Mouse (Mus musculus): Measurements from ENCODE around the gene Cmtm7. TPM values are rescaled to one million over a fixed set of nuclear protein-coding genes. Genes with fewer than 3 reads are reported as not detected.

The Cmtm7 gene
- polyA plus RNA-seq (2014; fragmentation: Nextera tagmentation; extraction: Ambion mirVana), result 4.9 and 14.4 TPM in 2 replicates

DNA sequence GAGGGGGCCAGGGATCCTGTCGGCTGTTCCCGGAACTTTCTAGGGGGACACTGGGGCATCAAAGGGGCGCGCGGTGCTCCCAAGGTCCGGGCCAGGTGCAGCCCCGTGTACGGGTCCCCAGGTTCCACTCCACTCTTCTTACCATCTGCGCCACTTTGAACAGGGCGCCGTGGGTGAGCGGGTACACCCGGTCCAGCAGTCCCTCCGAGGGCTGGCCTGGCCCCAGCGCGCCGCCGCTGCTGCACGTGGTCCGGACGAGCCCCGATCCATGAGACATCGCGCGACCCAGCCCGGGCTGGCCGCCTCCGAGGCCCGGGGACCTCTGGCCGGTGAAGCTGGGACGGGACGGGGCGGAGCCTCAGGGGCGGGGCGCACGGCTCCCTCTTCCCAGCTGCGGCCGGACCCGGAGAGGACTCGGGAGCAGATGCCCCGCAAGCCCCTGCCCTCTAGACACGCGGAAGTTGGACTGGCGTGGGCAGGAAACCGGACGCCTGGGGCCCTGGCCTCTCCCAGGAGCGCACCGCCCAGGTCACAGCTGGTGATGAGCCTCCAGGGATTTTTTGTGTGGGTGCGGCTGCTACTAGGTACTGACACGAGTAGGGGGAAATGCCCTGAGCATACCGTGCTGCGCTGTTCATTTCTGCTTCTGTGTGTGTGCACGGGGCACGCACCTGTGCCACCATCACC, at the start of gene Cmtm7:
Cmtm7 (minus strand) TSS at position 331 of the 687 bp plus-strand sequence.
- Histone ChIP-seq H3K27me3 (ENCODE audit: control insufficient read depth, insufficient read depth, low read length) (peaks cover 4% of the 10 kb centered on the region; the same call in 1 of the 2 replicates), H3K27ac (replicated peaks; ENCODE audit: low read depth, low read length) (0 out of 2 replicates have a peak within 1 kb of the TSS, but pooled peaks have one; percentile 45), H3K4me3 (replicated peaks; ENCODE audit: low read depth, low read length) (peak within 1 kb of the TSS; percentile 44), H3K9me3 (ENCODE audit: control insufficient read depth, low read length) (no peaks in the 10 kb centered on the region), H3K9ac (replicated peaks; ENCODE audit: low read length) (peak within 1 kb of the TSS; percentile 59), H3K36me3 (ENCODE audit: control insufficient read depth, insufficient read depth, low read length) (no peaks in the 10 kb centered on the region), H3K4me1 (ENCODE audit: control insufficient read depth, insufficient read depth, low read length) (peaks cover 18% of the 10 kb centered on the region), H3K4me2 (ENCODE audit: low read length) (peak within 1 kb of the TSS; percentile 95)
- ATAC-seq (ENCODE audit: low FRiP score, low TSS enrichment) (peak; percentile 84), DNase-seq (peak; percentile 65)
- WGBS, result under 1% methylated on average over 54 of the region's 54 CpGs

DNA sequence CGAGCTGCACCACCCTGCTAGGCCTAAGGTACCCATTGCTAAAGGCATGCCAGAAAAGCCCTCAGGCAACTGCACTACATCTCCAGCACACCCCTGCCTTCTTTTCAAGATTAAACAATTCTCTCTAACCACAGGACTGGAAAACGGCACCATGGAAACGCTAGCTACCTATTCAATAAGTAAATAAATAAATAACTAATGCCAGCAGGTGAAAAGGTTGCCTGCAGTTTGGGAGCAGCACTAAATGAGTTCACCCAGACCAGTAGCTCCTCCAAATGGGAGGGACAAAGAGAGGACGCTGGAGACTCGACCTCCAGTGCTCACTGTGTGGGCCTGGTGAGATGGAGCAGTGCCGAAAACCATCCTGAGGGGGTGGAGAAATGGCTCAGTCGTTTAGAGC, 48.7 kb upstream of the Cmtm7 start:
- Histone ChIP-seq H3K4me2 (ENCODE audit: low read length) (no peak overlapping the region), H3K27me3 (ENCODE audit: control insufficient read depth, insufficient read depth, low read length) (no peaks in the 10 kb centered on the region), H3K9ac (replicated peaks; ENCODE audit: low read length) (no peak overlapping the region), H3K36me3 (ENCODE audit: control insufficient read depth, insufficient read depth, low read length) (no peaks in the 10 kb centered on the region), H3K4me1 (ENCODE audit: control insufficient read depth, insufficient read depth, low read length) (no peaks in the 10 kb centered on the region), H3K4me3 (replicated peaks; ENCODE audit: low read depth, low read length) (no peak overlapping the region), H3K9me3 (ENCODE audit: control insufficient read depth, low read length) (no peaks in the 10 kb centered on the region), H3K27ac (replicated peaks; ENCODE audit: low read depth, low read length) (no peak overlapping the region)
- DNase-seq, result peak; percentile 26
- ATAC-seq (ENCODE audit: low FRiP score, low TSS enrichment), result no peak
- 45% methylated on average over 7 of the region's 7 CpGs for WGBS

DNA sequence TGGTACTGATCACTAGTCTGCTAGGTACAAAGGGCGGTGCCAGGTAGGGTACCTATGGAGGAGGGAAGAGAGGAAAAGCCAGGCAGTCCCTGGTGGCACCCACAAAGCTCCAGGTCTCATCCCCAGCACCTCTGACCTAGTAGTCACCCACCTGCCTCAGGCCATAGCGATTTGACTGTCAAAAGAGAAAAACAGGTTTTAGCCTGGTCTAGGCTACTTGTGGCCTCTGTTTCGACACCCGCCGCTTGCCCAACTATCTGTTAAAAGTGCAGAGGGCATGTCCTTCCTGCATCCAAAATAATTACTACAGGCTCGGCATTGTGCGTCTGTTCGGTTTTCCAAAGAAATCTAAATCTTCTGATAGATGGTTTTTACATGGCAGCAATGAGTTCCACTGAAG, 48.0 kb upstream of the Cmtm7 start:
- ATAC-seq (ENCODE audit: low FRiP score, low TSS enrichment), result no peak
- WGBS, result 88% methylated on average over 8 of the region's 8 CpGs

DNA sequence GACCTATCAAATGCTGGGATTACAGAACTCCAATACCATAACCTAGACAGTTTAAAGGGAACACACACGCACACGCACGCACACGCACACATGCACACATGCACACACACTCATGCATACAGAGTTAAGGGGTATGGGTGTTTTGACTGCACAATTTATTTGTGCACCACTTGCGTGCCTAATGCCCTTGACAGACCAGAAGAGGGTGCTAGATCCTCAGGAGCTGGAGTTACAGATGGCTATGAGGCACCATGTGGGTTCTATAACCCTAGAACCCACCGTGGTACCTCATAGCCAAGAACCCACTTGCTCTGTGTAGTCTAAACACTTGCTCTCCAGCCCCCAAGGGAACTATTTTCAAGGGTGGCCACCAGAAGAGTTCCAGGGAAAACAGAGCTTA, 46.7 kb upstream of the Cmtm7 start:
- H3K4me3 ChIP-seq (replicated peaks; ENCODE audit: low read depth, low read length), result no peak overlapping the region
- no peaks in the 10 kb centered on the region for H3K9me3 ChIP-seq (ENCODE audit: control insufficient read depth, low read length)
- H3K4me1 ChIP-seq (ENCODE audit: control insufficient read depth, insufficient read depth, low read length), result no peaks in the 10 kb centered on the region
- no peaks in the 10 kb centered on the region for H3K36me3 ChIP-seq (ENCODE audit: control insufficient read depth, insufficient read depth, low read length)
- ATAC-seq (ENCODE audit: low FRiP score, low TSS enrichment) (no peak), DNase-seq (no peak)
- WGBS, result 94% methylated on average over 6 of the region's 6 CpGs
- H3K27me3 ChIP-seq (ENCODE audit: control insufficient read depth, insufficient read depth, low read length), result no peaks in the 10 kb centered on the region
- no peak overlapping the region for H3K27ac ChIP-seq (replicated peaks; ENCODE audit: low read depth, low read length)
- H3K9ac ChIP-seq (replicated peaks; ENCODE audit: low read length), result no peak overlapping the region
- H3K4me2 ChIP-seq (ENCODE audit: low read length), result no peak overlapping the region

More for the DNA sequence above, 48.0 kb upstream of the Cmtm7 start:
- Histone ChIP-seq H3K36me3 (ENCODE audit: control insufficient read depth, insufficient read depth, low read length) (no peaks in the 10 kb centered on the region), H3K9me3 (ENCODE audit: control insufficient read depth, low read length) (no peaks in the 10 kb centered on the region), H3K4me1 (ENCODE audit: control insufficient read depth, insufficient read depth, low read length) (no peaks in the 10 kb centered on the region), H3K4me3 (replicated peaks; ENCODE audit: low read depth, low read length) (no peak overlapping the region), H3K9ac (replicated peaks; ENCODE audit: low read length) (no peak overlapping the region), H3K4me2 (ENCODE audit: low read length) (no peak overlapping the region), H3K27me3 (ENCODE audit: control insufficient read depth, insufficient read depth, low read length) (no peaks in the 10 kb centered on the region), H3K27ac (replicated peaks; ENCODE audit: low read depth, low read length) (no peak overlapping the region)
- no peak for DNase-seq

DNA sequence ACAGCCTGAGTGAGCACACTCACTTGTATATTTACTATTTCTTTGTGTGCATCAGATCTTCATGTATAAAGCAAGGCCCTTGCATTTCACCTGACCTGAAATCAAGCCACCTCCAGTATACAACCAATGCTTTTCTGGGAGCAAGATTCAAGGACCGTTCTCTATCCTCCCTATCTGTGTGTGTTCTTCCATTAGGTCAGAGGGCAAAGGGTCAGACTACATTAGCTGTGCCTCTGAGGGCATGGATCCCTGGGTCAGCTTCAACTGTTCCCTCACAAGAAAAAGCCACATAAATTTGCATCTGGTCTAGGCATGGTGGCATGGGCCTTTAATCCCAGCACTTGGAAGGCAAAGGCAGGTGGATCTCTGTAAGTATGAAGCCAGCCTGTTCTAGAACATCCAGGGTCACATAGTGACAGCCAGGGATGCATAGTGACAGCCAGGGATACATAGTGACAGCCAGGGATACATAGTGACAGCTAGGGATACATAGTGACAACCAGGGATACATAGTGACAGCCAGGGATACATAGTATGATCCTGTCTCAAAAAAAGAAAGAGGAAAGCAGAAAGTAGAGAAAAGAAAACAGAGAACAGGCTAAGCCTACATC, 45.7 kb upstream of the Cmtm7 start:
- no peaks in the 10 kb centered on the region for H3K9me3 ChIP-seq (ENCODE audit: control insufficient read depth, low read length)
- H3K27me3 ChIP-seq (ENCODE audit: control insufficient read depth, insufficient read depth, low read length), result no peaks in the 10 kb centered on the region
- H3K27ac ChIP-seq (replicated peaks; ENCODE audit: low read depth, low read length), result no peak overlapping the region
- no peaks in the 10 kb centered on the region for H3K4me1 ChIP-seq (ENCODE audit: control insufficient read depth, insufficient read depth, low read length)
- H3K4me2 ChIP-seq (ENCODE audit: low read length), result no peak overlapping the region
- no peak for DNase-seq
- ATAC-seq (ENCODE audit: low FRiP score, low TSS enrichment), result no peak
- no peaks in the 10 kb centered on the region for H3K36me3 ChIP-seq (ENCODE audit: control insufficient read depth, insufficient read depth, low read length)
- 72% methylated on average over 1 of the region's 1 CpGs for WGBS
- H3K4me3 ChIP-seq (replicated peaks; ENCODE audit: low read depth, low read length), result no peak overlapping the region
- H3K9ac ChIP-seq (replicated peaks; ENCODE audit: low read length), result no peak overlapping the region

DNA sequence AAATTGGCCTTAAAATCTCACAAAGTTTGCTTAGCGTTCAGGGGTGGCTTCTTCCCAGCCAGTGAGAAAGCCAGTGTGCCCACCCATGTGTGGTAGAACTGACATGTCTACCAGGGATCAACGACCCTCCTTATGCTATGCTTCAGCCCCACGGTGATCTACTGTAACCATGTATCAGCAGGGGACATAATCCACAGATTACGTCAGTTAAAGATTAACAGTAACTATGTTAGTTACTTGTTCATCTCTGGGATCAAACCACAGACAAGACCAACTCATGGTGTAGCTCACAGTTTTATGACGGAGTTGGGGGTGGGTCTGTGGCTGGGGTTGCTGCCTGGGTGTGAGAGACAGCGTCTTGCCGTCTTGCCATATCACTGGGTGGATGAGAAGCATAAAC, 42.5 kb upstream of the Cmtm7 start:
- no peaks in the 10 kb centered on the region for H3K36me3 ChIP-seq (ENCODE audit: control insufficient read depth, insufficient read depth, low read length)
- 96% methylated on average over 7 of the region's 7 CpGs for WGBS
- DNase-seq (no peak), ATAC-seq (ENCODE audit: low FRiP score, low TSS enrichment) (no peak)
- H3K9me3 ChIP-seq (ENCODE audit: control insufficient read depth, low read length), result no peaks in the 10 kb centered on the region
- no peak overlapping the region for H3K4me3 ChIP-seq (replicated peaks; ENCODE audit: low read depth, low read length)
- H3K27ac ChIP-seq (replicated peaks; ENCODE audit: low read depth, low read length), result no peak overlapping the region
- no peak overlapping the region for H3K4me2 ChIP-seq (ENCODE audit: low read length)
- no peaks in the 10 kb centered on the region for H3K27me3 ChIP-seq (ENCODE audit: control insufficient read depth, insufficient read depth, low read length)
- no peak overlapping the region for H3K9ac ChIP-seq (replicated peaks; ENCODE audit: low read length)
- H3K4me1 ChIP-seq (ENCODE audit: control insufficient read depth, insufficient read depth, low read length), result no peaks in the 10 kb centered on the region

DNA sequence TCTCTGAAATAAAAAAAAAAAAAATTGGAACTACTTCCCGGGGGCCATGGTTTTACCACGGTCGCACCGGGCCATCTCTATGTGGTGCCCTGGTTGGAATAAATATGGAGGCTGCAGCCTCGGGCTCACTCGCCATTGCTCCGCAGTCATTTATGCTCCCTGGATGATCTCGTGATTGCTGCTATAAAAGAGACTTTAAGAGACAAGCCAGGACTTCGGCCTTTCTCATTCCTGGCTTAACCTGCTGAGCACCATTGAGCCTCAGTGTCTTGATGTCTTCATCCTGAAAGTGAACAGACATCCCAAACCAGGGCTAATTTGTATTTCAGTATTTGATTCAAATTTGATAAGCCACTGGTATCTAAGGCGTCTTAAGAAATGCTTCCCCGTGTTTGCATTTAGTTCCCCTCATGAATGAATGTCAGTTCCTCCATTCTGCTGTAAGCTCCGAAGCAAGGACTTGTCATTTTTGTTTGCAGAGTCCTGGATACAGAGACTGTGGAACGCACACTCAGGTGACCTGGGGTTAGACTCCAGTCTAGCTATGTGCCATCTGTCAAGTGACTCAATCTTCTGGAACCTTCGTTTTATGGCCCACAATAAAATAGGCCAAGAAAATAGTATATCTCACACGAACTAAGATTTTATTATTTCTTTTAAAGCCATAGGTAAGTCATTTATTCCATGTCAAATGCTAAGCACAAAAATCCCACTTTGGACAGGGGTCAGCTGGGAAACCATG, 40.1 kb upstream of the Cmtm7 start:
- no peak overlapping the region for H3K27ac ChIP-seq (replicated peaks; ENCODE audit: low read depth, low read length)

DNA sequence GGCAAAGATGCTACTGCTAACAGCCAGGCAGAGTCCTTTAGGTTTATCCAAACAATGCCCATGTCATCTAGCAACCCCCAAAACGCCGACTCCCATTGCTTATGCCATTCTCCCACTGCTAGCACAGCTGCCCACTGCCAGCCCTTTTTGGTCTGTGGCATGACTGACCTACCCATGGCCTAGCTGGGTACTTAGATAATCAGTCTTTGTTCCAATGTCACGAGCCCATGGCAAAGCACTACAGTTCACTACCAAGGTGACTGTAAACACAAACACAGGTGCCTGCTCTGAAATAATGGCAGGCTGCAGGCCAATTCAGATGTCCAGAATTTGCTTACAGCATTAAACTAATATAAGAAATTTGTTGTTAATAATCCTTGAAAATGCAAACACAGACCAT, 37.3 kb upstream of the Cmtm7 start:
- Histone ChIP-seq H3K36me3 (ENCODE audit: control insufficient read depth, insufficient read depth, low read length) (no peaks in the 10 kb centered on the region), H3K4me1 (ENCODE audit: control insufficient read depth, insufficient read depth, low read length) (no peaks in the 10 kb centered on the region), H3K27me3 (ENCODE audit: control insufficient read depth, insufficient read depth, low read length) (no peaks in the 10 kb centered on the region), H3K4me3 (replicated peaks; ENCODE audit: low read depth, low read length) (no peak overlapping the region), H3K4me2 (ENCODE audit: low read length) (no peak overlapping the region), H3K27ac (replicated peaks; ENCODE audit: low read depth, low read length) (no peak overlapping the region), H3K9ac (replicated peaks; ENCODE audit: low read length) (no peak overlapping the region), H3K9me3 (ENCODE audit: control insufficient read depth, low read length) (no peaks in the 10 kb centered on the region)
- WGBS, result 76% methylated on average over 3 of the region's 3 CpGs
- ATAC-seq (ENCODE audit: low FRiP score, low TSS enrichment), result no peak
- no peak for DNase-seq

More for the DNA sequence above, 40.1 kb upstream of the Cmtm7 start:
- Histone ChIP-seq H3K4me3 (replicated peaks; ENCODE audit: low read depth, low read length) (no peak overlapping the region), H3K9ac (replicated peaks; ENCODE audit: low read length) (no peak overlapping the region), H3K27me3 (ENCODE audit: control insufficient read depth, insufficient read depth, low read length) (no peaks in the 10 kb centered on the region), H3K9me3 (ENCODE audit: control insufficient read depth, low read length) (no peaks in the 10 kb centered on the region), H3K4me2 (ENCODE audit: low read length) (no peak overlapping the region), H3K36me3 (ENCODE audit: control insufficient read depth, insufficient read depth, low read length) (no peaks in the 10 kb centered on the region), H3K4me1 (ENCODE audit: control insufficient read depth, insufficient read depth, low read length) (no peaks in the 10 kb centered on the region)
- DNase-seq, result no peak
- ATAC-seq (ENCODE audit: low FRiP score, low TSS enrichment), result no peak
- 78% methylated on average over 15 of the region's 15 CpGs for WGBS

Measured in midbrain, embryonic 14.5 days (tissue).